Mouse (Mus musculus) neural tube, embryonic 10.5 days (tissue): ENCODE results near the gene Hist1h4k.

Experiments
- DNase-seq: peaks from one replicate; pipeline ENCODE4 v3.0.0-alpha.2; 2017; ENCODE audit warnings: low spot score; ENCODE audit errors: extremely low spot score

The Hist1h4k gene

GRCm38 (mm10) chr13:21721107-21721756 is 29.1 kb downstream of the Hist1h4k start:
- peak; percentile 37 for DNase-seq

GRCm38 (mm10) chr13:21718381-21719080 is 31.8 kb downstream of the Hist1h4k start:
- DNase-seq: peak; percentile 45

GRCm38 (mm10) chr13:21717397-21718357 is 32.6 kb downstream of the Hist1h4k start, which contains the start of gene Hist1h3h:
TSS of gene Hist1h3h (plus strand) at chr13:21717659.
- DNase-seq: peak; percentile 85

GRCm38 (mm10) chr13:21716540-21717391 is 33.5 kb downstream of the Hist1h4k start:
- DNase-seq: peak; percentile 63

GRCm38 (mm10) chr13:21715864-21716539 is 34.3 kb downstream of the Hist1h4k start, which contains the start of the genes Hist1h2bl and Hist1h2ai:
TSS of gene Hist1h2bl (minus strand) at chr13:21716143.
TSS of gene Hist1h2ai (plus strand) at chr13:21716422.
- DNase-seq: peak; percentile 76

- DNase-seq: peak; percentile 53
Observed at GRCm38 (mm10) chr13:21715131-21715863, 35.0 kb downstream of the Hist1h4k start.

- peak; percentile 52 for DNase-seq
Observed at GRCm38 (mm10) chr13:21714725-21715124, 35.6 kb downstream of the Hist1h4k start.

GRCm38 (mm10) chr13:21711698-21712097 is 38.6 kb downstream of the Hist1h4k start:
- no peak for DNase-seq

GRCm38 (mm10) chr13:21710821-21711525 is 39.3 kb downstream of the Hist1h4k start:
- peak; percentile 75 for DNase-seq

- DNase-seq: peak; percentile 87
Observed at GRCm38 (mm10) chr13:21710031-21710711, 40.1 kb downstream of the Hist1h4k start.

- DNase-seq: no peak
Observed at GRCm38 (mm10) chr13:21706669-21707068, 43.6 kb downstream of the Hist1h4k start.
